Mouse (Mus musculus) bone marrow, adult 2 months (tissue): ENCODE measurements at regions not wholly inside any gene's neighbourhood (a gene's known extent, or its start where the extent isn't known, plus 50 kb on each side); places are given as distances from the start of the nearest gene placed in this dataset.

Source experiments
- CTCF ChIP-seq: fragments of 200-500 bp; IDR thresholded peaks from 2 replicates; pipeline ENCODE4 v1.5.1; 2011; ENCODE audit warnings: low read length, control low read depth; ENCODE audit not compliant: control insufficient read depth, insufficient read depth
- POLR2A ChIP-seq: fragments of 200-500 bp; IDR thresholded peaks from 2 replicates; pipeline ENCODE4 v1.6.1; 2011; ENCODE audit warnings: low read depth, mild to moderate bottlenecking, control low read depth, low read length, borderline replicate concordance; ENCODE audit not compliant: control insufficient read depth

DNA sequence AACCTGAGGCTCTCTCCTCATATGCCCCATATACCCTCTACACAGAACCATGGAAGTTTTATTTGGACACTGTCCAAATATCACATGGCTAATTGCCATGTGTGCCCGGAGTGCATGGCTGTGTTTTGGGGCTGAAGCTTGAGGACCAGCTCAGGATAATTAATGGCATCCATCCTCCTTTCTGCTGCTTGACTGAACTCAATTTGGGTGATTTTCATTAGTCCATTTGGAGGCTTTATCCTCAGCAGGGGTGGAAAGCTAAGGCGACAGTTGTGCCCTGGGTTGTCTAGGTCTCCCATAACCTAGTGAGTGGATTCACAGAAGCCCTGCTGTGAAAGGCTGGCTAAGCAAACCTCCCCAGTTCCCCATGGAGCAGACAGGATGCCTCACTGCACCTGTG lies 148.5 kb upstream of the 4931429L15Rik start:
- TF ChIP-seq POLR2A (no peak), CTCF (no peak)
